Mouse (Mus musculus): ENCODE measurements around the gene Bmp10. TPM values are rescaled to one million over a fixed set of nuclear protein-coding genes. Genes with fewer than 3 reads are reported as not detected.

Bmp10 gene
- polyA plus RNA-seq, 1 experiment from 2014 or later = not detected

Other genes with a start within 250 kb of the Bmp10 start
- gene Antxr1, start 93.2 kb upstream of the Bmp10 start, polyA plus RNA-seq (2016; fragmentation: Nextera tagmentation; extraction: Ambion mirVana) = 4.3 and 5.6 TPM in 2 replicates
- not detected in 2 replicates for gene Gkn1, start 78.1 kb upstream of the Bmp10 start, polyA plus RNA-seq (2016; fragmentation: Nextera tagmentation; extraction: Ambion mirVana)
- gene Gkn2, start 55.6 kb upstream of the Bmp10 start, polyA plus RNA-seq (2016; fragmentation: Nextera tagmentation; extraction: Ambion mirVana) = not detected in 2 replicates
- gene Gkn3, start 40.1 kb upstream of the Bmp10 start, polyA plus RNA-seq (2016; fragmentation: Nextera tagmentation; extraction: Ambion mirVana) = not detected in 2 replicates
- gene Arhgap25, start 104.3 kb downstream of the Bmp10 start, polyA plus RNA-seq (2016; fragmentation: Nextera tagmentation; extraction: Ambion mirVana) = 2.0 and 2.6 TPM in 2 replicates
- 3.0 and 3.4 TPM in 2 replicates for gene Prokr1, start 161.7 kb downstream of the Bmp10 start, polyA plus RNA-seq (2016; fragmentation: Nextera tagmentation; extraction: Ambion mirVana)
- 10.1 and 10.2 TPM in 2 replicates for gene Aplf, start 243.2 kb downstream of the Bmp10 start, polyA plus RNA-seq (2016; fragmentation: Nextera tagmentation; extraction: Ambion mirVana)

All from midbrain, embryonic 12.5 days (tissue).